Mouse (Mus musculus) limb, embryonic 14.5 days (tissue): ENCODE measurements at regions not wholly inside any gene's neighbourhood (a gene's known extent, or its start where the extent isn't known, plus 50 kb on each side); places are given as distances from the start of the nearest gene placed in this dataset.

Source experiments
- ATAC-seq: fragments of 200-750 bp; cut with Nextera tagmentation; 2 replicates; pipeline ENCODE4 v1.8.0; 2017; ENCODE audit warnings: low read depth, moderate number of reproducible peaks, moderate TSS enrichment; ENCODE audit not compliant: low FRiP score
- DNase-seq: peaks from one replicate; pipeline ENCODE4 v3.0.0-alpha.2; 2015; ENCODE audit warnings: low spot score
- H3K27ac ChIP-seq: fragments of 300-500 bp; sonication (generic); replicated peaks from 2 replicates; pipeline ENCODE4 v1.5.1; 2014; ENCODE audit warnings: low read depth, mild to moderate bottlenecking, low read length, moderate library complexity, mixed read lengths
- H3K27me3 ChIP-seq: fragments of 300-500 bp; sonication (generic); 2 replicates; pipeline ENCODE4 v1.6.1; 2014; ENCODE audit warnings: low read length, mixed read lengths; ENCODE audit not compliant: control insufficient read depth, insufficient read depth
- H3K36me3 ChIP-seq: fragments of 300-500 bp; sonication (generic); 2 replicates; pipeline ENCODE4 v1.6.1; 2014; ENCODE audit warnings: mild to moderate bottlenecking, low read length, moderate library complexity, mixed read lengths; ENCODE audit not compliant: control insufficient read depth, insufficient read depth
- H3K4me1 ChIP-seq: fragments of 300-500 bp; sonication (generic); 2 replicates; pipeline ENCODE4 v1.6.1; 2014; ENCODE audit warnings: antibody characterized with exemption, low read length, mixed read lengths; ENCODE audit not compliant: control insufficient read depth, insufficient read depth
- H3K4me2 ChIP-seq: fragments of 300-500 bp; sonication (generic); replicated peaks from 2 replicates; pipeline ENCODE4 v1.6.1; 2014; ENCODE audit warnings: low read depth, mild to moderate bottlenecking, low read length, moderate library complexity; ENCODE audit not compliant: severe bottlenecking
- H3K4me3 ChIP-seq: fragments of 300-500 bp; sonication (generic); replicated peaks from 2 replicates; pipeline ENCODE4 v1.5.1; 2014; ENCODE audit warnings: low read length
- H3K9ac ChIP-seq: fragments of 300-500 bp; sonication (generic); 2 replicates; pipeline ENCODE4 v1.6.1; 2014; ENCODE audit warnings: mild to moderate bottlenecking, low read depth, low read length, moderate library complexity; ENCODE audit not compliant: severe bottlenecking
- H3K9me3 ChIP-seq: fragments of 300-500 bp; sonication (generic); 2 replicates; pipeline ENCODE4 v1.6.1; 2016; ENCODE audit warnings: low read length; ENCODE audit not compliant: control insufficient read depth
- POLR2A ChIP-seq: fragments of 200-500 bp; IDR thresholded peaks from 2 replicates; pipeline ENCODE4 v1.8.0; 2012; ENCODE audit warnings: inconsistent platforms, mild to moderate bottlenecking, moderate library complexity, borderline replicate concordance; ENCODE audit not compliant: insufficient read depth, insufficient read length; ENCODE audit errors: extremely low read depth
- WGBS: fragments of 180-500 bp; shearing (Covaris S2); extraction: QIAGEN DNeasy Blood & Tissue Kit; methylation state at CpG from one replicate; pipeline ENCODE4 v1.1.7; 2014; 5-methylcytosine and 5-hydroxymethylcytosine counted together

DNA sequence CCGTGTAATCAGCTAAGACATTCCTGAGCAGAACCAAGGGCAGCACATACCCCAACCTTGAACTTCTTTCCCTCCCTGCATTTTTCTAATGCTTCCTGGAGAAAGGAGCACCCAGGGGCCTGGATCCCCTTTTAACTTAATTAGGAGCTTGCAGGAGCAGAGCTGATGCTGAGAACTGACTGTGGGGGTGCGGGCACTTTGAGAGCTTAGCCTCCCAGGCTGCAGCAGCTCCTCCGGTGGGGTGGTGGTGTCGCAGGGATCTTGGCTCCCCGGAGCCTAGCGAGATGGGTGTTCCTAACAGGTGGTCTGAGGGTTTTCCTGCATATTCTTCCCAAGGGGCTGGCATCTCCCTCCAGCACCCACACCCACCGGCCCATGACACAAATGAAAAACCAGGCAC, 289.4 kb downstream of the Mycn start:
- DNase-seq = no peak
- 53% methylated on average over 7 of the region's 7 CpGs for WGBS
- H3K9ac ChIP-seq = no peak overlapping the region
- no peak overlapping the region for H3K4me2 ChIP-seq
- no peak overlapping the region for H3K27ac ChIP-seq
- no peaks in the 10 kb centered on the region for H3K27me3 ChIP-seq
- H3K9me3 ChIP-seq = no peaks in the 10 kb centered on the region
- ATAC-seq = no peak
- no peak for TF ChIP-seq POLR2A
- no peak overlapping the region for H3K4me3 ChIP-seq
- no peaks in the 10 kb centered on the region for H3K4me1 ChIP-seq
- no peaks in the 10 kb centered on the region for H3K36me3 ChIP-seq

DNA sequence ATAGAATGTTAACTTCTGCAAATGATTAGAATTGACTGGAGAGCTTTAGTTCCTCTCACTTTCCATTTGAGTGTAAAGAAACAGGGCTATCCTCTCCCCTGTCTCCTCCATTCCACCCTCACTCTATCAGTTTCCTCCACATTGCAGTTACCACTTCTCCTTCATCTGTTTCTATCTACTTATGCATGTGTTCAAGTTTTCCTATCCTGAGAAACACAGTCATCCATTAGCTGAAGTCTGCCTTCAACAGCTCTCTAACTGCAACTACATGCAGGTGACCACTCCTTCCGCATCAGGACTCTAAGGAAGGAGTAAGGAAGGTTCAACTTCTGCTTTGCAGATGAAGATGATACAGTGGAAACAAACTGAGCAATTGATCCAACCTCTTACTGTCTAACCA, 291.4 kb downstream of the Mycn start:
- no peaks in the 10 kb centered on the region for H3K27me3 ChIP-seq
- no peaks in the 10 kb centered on the region for H3K4me1 ChIP-seq
- no peak for TF ChIP-seq POLR2A
- ATAC-seq = no peak
- H3K9me3 ChIP-seq = no peaks in the 10 kb centered on the region
- no peak overlapping the region for H3K9ac ChIP-seq
- H3K4me2 ChIP-seq = no peak overlapping the region
- DNase-seq = no peak
- no peak overlapping the region for H3K27ac ChIP-seq
- 91% methylated on average over 1 of the region's 1 CpGs for WGBS
- H3K36me3 ChIP-seq = no peaks in the 10 kb centered on the region
- H3K4me3 ChIP-seq = no peak overlapping the region

DNA sequence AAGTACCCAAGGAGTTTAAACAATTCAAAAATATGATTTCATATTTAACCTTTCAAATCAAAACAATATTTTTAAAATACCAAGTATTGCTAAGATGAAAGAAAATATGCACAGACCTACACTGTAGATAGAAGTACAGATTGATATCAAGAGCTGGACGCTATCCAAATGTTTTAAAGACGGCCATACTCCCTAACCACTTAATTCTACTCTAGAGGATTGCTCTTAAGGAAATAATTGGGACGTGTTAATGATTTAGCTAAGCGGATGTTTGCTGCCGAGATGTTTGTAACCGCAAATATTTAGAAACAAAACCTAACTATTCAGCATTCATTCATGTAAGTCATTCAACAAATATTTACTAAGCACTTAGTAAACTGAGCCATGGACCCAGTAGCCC, 294.2 kb downstream of the Mycn start:
- Histone ChIP-seq H3K9me3 (no peaks in the 10 kb centered on the region), H3K27ac (no peak overlapping the region), H3K4me2 (no peak overlapping the region), H3K9ac (no peak overlapping the region), H3K4me1 (no peaks in the 10 kb centered on the region), H3K27me3 (no peaks in the 10 kb centered on the region), H3K36me3 (no peaks in the 10 kb centered on the region), H3K4me3 (no peak overlapping the region)
- no peak for TF ChIP-seq POLR2A
- ATAC-seq (no peak), DNase-seq (no peak)
- WGBS = 62% methylated on average over 6 of the region's 6 CpGs

DNA sequence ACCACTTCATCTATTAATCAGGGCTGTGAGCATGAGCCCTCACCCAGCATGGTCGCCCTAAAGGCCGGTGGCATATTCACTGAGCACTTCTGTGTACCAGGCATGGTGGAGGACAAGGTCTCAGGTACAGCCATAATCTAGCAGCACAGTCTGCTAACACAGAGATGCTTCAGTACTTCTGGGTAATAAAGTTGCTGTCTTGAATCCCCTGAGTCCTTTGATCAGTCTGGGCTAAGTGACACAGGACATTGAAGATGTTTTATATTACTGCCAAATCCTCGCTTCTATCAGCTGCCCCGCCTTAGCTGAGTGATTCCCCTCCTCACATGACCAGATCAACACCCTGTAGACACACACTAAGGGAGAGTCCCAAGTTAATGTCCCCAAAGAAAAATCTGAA, 296.5 kb downstream of the Mycn start:
- no peak overlapping the region for H3K4me3 ChIP-seq
- H3K9ac ChIP-seq = no peak overlapping the region
- DNase-seq = no peak
- no peaks in the 10 kb centered on the region for H3K9me3 ChIP-seq
- H3K4me1 ChIP-seq = no peaks in the 10 kb centered on the region
- H3K36me3 ChIP-seq = no peaks in the 10 kb centered on the region
- H3K4me2 ChIP-seq = no peak overlapping the region
- no peak for ATAC-seq
- TF ChIP-seq POLR2A = no peak
- H3K27me3 ChIP-seq = no peaks in the 10 kb centered on the region
- no peak overlapping the region for H3K27ac ChIP-seq
- WGBS = 74% methylated on average over 4 of the region's 4 CpGs

DNA sequence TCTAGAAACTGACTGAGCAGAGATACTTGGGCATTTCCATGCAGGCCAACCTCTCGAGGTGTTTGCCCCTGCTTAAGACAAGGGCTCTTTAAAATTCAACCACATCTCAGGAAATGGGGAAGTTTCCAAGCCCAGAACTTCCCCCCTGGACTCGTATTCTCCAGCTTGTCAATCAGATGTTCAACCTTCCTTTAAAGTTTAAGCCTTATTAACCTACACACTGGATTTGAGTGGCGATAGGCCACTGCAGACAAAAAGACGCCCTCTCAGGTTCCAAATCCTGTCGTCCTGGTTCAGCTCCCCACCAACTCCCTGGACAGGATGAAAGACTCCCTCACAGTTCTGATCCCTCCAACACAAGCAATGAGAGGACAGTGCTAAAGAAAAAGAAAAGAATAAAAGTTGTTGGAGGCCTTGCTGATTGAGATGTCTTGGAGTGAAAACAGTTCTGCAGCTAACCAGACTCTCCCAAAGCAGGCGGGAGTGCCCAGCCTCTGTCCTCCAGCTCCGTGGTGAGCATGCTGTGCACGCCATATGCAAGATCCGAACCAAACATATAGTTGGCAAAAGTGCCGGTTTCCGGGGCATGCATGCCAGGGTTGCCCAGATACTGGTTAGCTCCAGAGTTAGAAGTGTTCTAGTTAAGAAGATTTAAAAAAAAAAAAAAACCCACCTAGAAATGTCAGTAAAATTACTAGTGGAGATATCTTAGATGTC, 298.3 kb downstream of the Mycn start:
- Histone ChIP-seq H3K27ac (no peak overlapping the region), H3K9ac (no peak overlapping the region), H3K4me2 (no peak overlapping the region), H3K9me3 (no peaks in the 10 kb centered on the region), H3K4me3 (no peak overlapping the region), H3K27me3 (no peaks in the 10 kb centered on the region), H3K4me1 (no peaks in the 10 kb centered on the region), H3K36me3 (no peaks in the 10 kb centered on the region)
- DNase-seq (no peak), ATAC-seq (no peak)
- TF ChIP-seq POLR2A = no peak
- 73% methylated on average over 11 of the region's 11 CpGs for WGBS
